Mouse (Mus musculus) retina, postnatal 7 days (tissue): ENCODE measurements at regions not wholly inside any gene's neighbourhood (a gene's known extent, or its start where the extent isn't known, plus 50 kb on each side); places are given as distances from the start of the nearest gene placed in this dataset.

ENCODE experiments used
- DNase-seq: peaks from one replicate; pipeline ENCODE4 v3.0.0-alpha.2; 2012; ENCODE audit warnings: low read depth, low spot score

DNA sequence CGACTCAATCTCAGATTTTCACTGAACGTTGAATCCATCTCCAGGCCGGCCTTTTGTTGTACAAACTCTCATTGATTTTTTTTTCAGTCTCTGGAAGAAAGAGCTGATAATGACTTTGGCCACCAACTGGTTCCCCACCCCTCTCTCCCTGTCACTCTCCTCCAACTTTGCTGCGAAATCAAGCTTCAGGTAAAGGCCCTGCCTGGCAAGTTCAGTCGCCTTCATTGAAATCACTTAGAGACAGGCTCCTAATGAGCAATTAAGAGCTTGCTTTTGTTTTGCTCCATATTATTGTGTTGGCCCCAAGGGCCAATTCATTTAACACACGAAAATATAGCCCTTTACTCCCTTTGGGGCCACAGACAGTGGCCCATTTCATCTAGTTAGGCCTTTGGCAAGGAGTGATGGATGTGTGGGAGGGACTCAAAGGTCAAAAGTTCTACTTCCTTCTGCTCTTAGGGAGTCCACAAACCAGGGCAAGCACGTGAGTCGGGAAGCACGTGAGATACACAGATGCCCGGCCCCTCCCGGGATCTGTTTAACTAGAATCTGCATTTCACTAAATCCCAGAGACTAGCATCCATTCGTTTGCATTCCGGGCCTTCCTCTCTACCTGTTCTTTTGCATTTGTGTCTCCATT, 120.0 kb downstream of the Dact1 start:
- DNase-seq, result no peak

DNA sequence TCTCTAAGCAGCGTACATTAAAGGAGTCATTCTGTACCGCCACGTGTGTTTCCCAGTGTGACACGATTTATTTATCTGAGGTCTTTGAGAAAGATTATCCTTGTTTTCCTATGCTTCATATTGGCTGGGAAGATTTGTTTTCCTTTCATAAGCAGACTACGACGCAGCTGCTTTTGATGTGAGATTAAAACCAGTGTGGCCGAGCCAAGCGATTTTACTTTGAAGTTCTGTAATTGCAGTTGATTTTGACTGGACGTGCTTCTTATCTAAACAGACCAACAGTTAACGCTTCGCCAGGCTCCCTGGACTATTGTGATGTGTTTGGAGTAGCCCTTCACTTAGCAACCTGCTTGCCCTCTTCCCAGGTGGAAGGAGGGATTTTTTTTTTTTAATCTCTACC, 120.6 kb downstream of the Dact1 start:
- DNase-seq, result no peak

DNA sequence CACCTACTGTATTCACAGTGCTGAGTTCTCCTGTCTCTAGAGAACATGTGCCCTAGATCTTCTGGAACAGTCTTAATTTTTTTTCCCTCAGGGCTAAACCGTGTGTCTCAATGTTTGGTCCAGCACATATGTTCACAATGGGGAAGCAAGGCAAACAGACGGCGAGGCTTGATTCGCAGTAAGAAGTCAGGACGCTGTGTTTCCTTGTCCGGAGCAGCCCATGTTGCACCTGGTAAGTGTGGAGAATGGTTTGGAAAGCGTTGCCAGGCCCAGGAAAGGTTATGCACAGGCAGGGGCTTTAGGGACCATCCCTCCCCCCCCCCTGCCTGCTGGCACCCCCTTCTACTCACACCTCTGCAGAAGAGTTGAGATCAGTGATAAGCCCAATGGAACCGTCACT, 121.4 kb downstream of the Dact1 start:
- DNase-seq, result no peak

DNA sequence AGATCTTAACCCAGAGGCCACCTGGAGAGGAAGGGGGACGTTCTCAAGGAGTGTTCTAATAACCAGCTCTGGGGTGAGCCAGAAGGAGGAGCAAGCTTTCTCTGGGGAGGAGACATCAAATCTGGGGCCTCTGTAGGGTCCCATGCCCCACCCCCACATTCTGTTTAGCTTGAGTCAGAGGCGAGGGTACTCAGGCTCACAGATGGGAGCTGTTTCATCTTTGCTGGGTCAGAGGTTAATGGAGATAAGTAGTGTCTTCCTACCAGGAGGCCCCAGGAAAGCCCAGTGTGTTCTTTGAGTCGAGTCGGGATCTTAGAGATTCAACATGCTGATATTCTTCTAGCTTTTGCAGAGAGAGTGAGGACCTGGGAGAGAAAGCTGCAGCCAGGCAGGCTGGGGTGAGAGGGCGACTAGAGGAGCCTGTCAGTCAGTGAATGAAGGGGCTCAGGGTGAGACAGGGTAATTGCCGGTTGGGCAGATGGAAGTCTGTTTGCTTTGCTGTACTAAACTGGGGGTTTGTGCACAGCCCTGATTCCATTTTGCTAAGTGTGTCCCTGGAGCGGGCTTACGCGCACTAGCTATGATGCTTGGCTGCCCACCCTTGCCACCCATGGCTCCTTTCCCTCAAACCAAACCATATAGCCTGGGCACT, 124.0 kb downstream of the Dact1 start:
- no peak for DNase-seq

DNA sequence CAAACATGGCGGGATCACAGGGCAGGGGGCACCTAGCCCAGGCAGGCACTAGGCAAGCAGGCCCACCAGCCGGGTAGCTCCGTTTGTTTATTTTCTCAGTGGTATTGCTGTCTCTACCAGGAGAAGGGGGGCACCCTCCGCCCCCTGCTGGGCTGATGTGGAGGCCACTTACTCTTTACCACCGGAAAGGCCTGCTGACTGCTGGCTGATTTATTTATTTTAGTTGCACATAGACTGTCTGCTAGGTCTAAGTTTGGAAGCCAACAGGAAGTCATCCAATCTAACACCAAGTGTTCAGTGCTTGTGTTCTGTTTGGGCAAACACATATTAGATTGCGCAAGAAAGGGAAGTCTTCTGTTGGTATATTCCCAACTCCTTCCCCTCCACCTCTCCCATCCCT, 128.6 kb downstream of the Dact1 start:
- no peak for DNase-seq

DNA sequence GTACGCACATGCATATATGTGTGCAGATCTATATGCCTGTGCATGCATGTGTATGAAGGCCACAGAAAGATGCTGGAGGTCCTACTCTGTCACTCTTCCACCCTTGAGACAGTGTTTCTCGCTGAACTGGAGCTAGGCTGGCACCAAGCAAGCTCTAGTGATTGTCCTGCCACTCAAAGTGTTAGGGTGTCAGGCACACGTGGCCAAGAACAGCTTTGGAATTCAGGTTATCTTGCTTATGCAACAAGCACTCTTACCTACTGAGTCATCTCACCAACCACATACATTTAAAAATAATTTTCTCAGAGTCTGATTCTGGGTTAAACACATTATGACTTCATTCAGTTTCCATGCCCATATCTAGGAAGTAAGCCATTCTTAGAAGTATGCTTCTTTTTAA, 131.2 kb downstream of the Dact1 start:
- DNase-seq, result no peak

DNA sequence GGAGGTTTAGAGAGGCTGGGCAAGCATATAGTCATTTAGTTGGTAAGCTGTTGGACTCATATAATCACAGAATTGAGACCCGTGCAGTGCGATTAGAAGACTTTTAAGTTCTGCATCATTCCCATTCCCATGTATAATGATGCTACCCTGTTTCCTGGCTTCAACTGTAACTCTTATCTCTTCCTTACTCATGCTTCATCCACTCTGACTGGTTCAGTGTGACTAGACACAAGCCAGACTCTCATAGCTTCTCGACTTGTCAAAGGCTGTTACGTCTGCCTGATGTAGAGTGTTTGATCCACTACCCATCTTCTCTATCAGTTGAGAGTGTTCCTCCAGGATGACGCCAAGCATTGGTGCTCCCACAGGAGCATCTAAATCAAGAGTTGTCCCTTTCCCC, 131.6 kb downstream of the Dact1 start:
- DNase-seq, result no peak

DNA sequence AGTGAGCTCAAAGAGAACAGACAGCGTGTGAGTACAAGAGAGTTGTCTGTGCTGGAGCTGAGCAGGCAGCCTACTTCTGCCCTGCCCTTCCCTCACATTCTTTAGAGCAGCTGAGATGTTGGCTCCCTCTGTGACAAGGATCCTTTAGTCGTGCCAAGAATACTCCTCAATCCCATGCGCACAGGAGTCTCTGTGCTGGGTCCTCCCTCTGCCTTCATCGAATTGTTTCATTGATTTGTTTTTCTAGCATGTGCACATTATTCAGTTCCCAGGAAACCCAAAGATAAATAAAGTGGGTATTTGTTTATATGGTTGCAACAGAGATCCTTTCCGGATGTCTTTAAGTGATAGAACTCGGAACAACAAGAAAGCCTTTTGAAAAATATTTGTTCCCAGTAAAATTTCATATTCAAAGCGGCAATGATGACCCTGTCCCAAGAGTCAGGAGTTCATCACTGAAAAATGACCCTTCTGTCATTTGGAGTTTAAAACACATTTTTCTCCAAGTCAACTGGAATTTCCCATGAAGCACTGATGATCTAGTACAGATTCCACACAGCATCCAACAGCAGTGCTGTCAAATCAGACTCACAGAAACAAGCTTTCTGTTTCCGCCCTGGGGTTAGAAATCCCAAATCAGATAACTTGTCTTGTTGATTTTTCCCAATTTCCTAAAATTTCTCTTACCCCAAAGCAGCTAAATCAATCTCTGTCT, 136.7 kb downstream of the Dact1 start:
- no peak for DNase-seq

DNA sequence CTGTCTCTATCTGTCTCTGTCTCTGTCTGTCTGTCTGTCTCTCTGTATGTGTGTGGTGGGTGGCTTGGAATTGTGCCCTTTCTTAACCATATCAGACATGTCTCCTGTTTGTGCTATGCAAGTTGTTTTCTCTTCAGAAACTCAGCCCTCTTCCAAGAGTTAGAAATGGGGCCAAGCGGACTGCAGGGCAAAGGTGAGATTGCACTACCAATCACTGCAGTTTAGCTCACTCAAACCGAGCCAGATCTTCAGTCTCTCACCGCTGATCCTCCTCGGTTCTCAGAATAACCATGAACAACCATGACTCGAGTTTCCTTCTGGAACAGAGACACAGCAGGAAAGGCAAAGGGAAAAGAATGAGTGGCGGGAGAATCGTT, 137.2 kb downstream of the Dact1 start:
- DNase-seq, result no peak

DNA sequence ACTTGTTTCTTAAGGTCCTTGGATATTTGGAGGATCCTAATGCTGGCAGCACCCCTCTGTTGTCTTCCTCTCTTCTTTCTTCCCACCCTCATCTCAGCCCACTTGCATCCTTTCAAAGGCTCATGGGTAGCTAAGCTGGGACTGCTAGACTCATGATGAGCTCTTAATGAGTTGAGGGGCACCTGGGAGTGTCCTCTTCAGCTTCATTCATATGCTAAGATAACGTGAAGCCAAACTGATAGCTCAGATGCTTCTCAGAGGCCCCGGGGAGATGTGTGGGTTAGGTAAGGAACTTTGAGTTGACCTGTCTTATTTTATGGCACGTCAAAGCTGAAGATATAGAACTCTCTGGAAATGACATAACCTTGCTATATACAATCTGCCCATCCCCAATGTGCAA, 139.3 kb downstream of the Dact1 start:
- DNase-seq, result no peak

DNA sequence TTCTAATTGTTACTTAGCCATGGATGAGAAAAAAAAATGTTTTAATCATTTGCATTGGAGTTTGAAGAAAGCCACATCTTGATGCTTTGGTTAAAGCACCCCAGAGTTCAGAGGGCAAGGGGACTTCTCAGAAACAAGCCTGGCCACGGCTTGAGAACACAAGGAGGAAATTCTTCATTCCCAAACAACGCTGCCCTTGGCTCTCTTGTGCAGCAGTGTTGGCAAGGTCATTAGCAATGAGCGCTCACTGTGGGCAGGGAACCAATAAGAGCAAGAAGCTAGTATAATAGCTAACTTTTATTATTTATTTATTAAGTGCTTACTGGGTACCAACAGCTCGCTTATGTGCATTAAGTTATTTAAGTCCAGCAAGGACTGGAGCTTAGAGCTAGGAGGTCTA, 140.4 kb downstream of the Dact1 start:
- no peak for DNase-seq

DNA sequence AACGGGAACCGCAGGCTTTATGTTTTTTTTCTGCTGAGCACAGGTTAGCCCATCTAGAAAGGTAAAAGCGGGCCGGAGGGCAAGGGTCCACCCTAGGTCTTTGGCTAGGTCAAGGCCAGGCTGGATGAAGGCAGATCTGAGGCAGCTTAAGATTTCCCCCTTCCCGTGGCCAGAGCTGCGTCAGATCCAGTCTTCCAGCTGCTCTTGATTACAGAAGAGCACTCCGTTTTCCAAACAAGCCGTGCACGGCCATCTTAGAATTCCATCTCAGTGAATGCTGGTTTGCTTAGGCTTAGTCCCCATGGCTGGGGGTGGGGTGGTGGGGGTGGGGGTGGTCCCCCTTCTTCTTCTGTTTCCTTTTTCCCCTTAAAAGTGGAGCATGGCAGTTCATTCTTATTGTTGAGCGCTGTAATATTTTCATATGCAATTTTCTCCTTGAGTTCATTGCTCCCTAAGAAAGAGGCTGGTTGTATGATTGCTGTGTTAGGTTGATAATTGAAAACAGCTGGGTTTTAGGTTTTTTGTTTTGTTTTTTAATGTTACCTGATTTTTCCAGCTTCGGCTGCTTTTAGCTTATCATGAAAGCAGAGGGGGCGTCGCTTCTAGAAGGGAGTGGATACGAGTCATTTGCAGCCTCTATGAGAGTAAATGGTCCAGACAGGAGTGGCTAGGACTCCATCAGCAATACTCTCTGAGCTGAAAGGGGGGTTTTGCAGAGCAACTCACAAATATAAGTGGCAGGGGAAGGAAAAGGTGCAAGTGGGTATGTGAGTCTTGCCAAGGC, 141.2 kb downstream of the Dact1 start:
- no peak for DNase-seq

DNA sequence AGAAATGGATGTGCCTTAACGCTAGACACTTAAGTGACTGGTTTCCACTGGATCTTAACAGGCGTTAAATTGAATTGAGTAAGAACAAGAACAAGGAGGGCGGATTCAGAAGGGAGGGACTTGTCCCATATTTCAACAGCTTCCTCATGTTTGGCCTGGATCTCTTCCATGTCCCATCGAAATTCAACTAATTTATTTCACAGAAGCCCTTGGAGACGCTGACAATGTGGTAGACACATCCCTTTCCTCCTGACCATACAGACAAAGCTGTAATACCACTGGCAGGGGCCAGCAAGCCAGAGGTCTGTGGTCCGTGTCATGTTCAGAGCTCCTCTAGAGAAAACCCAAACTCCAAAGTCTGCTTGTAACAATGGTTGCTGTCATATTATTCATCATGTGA, 147.2 kb downstream of the Dact1 start:
- no peak for DNase-seq

DNA sequence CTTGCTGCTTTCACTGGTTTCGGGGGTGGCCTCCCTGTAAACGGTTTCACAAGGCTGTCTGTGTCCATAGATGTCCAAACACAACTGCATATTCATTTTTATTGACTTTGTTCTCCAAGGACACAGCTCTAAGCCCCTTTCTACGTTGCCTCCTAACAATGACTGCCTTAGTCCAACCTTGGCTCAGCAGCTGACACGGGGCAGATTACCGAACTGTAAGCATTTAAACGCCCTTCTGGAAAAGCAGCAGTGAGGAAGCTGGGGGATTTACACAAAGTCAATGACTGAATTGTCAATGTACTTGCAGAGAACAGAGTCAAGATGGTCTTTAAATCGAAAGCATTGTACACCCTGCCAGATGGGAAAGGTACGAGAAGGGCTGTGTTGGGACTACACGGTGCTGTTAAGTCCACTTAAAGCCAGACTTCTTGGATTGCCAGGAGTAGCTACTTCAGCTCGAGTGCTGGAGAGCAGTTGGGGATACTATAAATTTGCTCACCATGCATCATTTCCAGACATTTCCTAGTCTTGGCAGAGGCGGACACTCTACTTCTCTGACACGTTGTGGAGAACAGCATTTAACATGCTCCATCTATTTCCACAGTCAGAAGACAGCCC, 149.0 kb downstream of the Dact1 start:
- no peak for DNase-seq

DNA sequence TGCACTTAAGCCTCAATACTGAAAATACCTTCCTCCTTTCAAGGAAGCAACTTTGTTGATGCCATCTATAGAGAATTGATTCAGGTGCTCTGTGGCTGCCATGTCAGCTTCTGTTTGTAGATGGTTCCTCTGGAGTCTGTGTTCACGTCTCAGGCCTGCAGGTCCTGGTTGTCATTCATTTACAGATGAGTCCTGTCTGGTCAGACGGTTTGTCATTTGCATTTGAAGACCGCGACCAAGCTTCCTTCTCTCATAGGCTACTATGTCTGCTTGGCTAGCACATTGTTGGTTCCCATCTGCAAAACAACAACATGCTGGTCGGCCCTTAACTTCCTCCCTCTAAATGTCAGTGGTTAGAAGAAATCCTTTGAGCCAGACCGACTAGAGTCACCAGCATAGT, 151.0 kb downstream of the Dact1 start:
- DNase-seq, result no peak

DNA sequence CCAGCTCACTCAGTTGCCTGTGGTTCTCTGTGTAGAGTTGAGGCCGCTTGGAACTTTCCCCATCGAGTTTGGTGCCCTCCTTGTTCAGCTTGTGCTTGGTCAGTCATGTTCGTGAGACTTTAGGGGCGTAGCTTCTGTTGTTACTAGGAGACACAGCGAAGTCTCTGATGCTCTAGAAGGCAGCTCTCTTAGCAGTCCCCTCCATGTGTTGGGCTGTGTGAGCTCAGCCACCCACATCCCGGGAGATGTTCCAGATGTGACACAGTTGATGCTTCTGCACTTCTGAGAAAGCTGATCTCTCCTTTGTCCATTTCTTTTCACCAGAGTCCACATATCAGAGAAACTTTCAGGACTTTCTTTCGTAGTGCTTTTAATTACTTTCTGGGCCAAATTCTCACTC, 158.1 kb downstream of the Dact1 start:
- no peak for DNase-seq

DNA sequence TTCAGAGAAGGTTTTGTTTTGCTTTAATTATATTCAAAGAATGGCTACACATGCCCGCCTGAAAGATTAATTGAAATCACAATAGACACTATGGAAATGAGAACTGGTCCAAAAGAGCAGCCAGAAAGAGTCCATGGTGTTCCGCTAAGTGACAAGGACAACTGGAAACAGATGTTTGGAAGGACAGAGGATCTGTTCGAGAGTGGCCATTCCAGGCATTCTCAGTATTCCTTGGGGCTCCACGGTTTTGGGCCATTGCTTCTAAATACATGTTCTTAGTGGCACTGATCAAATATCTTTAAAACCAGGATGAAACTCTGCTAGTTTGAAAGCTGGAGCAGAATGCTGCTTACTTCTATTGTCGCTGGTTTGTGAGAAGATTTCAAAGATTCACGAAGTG, 158.6 kb downstream of the Dact1 start:
- no peak for DNase-seq

DNA sequence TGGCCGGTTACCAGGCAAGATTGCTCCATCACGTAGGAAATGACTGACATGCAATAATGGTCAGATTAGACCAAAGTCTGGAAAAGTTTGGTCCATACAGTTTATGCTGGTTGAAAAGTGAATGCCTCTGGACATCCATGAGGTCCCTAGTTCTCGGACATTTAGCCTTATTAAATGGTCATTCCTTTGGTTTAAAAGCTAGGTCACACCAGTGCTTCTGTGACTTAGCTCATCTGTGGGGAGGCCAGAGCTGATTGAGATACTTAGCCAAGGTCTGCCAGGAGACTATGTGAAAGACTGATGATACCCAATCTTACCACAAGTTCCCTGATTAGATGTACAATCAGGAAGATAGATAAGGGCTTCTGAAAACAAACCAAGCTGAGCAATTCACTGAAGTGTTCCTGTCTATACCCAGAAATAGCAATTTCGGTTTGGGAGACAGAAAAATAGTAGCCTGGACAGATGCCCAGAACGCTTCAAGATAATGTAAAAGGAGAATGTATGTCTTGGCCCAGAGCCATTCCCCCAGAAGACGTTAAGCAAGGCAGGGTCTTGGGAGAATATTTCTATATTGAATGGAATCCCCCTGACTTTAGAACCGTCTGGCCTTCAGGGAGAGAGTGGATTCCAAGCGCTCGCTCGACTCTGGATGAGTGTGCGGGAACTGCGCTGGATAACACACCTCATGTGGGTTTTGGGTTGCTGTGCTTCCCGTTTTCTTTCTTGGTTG, 161.5 kb downstream of the Dact1 start:
- no peak for DNase-seq

DNA sequence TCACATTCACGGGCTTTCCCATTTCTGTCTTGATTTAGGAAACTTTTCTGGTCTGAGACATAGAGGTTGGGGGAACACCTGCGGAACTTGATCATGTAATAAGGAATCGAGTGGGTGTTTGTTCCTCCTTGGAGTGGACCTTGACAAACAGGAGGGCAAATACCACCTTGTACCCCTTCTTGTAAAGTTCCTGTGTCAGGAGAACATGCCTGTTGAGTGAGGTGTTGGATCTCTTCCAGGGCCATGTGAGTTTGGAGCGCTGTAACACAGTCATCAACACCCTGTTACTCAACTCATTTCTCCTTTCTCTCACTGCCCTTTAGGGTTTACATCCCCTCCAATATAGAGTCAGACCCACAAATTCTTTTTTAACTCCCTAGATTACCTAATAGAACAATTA, 162.0 kb downstream of the Dact1 start:
- DNase-seq, result no peak

DNA sequence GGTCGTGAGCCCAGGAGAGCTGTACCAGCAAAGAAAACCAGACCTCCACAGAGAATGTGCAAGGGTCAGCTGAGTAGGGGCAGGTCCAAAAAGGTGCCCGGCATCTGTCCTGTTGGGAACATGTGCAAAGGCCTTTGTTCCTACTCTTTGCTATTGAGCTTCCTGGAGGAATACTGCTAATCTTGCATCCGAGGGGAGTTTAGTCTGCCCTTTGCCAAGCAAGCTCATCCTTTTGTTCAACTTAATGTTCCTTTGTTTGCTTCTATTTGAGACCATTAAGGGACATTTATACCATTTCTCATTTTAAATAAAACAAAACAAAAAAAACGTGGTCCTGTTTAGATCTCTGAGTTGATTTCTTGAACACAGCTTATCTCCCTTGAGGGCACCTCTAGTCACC, 166.6 kb downstream of the Dact1 start:
- DNase-seq, result no peak

DNA sequence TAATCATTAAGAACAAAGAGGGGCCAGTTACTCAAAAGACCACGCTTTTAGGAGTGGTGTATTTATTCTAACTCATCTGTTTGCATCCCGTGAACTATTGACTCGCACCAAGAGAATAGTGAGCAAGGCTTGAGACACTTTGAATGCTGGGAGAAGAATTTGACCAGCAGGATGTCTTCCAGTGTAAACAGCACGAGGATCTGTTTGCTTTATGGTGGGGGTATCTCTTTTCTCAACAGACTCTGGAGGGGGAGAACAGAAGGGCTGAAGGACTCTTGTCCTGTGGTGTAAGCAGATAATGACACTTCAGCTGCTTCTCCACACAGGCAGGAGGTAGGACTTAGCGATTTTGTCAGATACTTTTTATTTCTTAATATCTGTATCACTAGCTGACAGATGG, 168.0 kb downstream of the Dact1 start:
- no peak for DNase-seq
